Mouse (Mus musculus) heart, postnatal 0 days (tissue): Measurements from ENCODE around the gene Rnls.

Experiments
- CTCF ChIP-seq: IDR thresholded peaks from 2 replicates; pipeline ENCODE4 v1.5.1; 2016; ENCODE audit warnings: antibody characterized with exemption, control low read depth, low read depth
- EP300 ChIP-seq: IDR thresholded peaks from 2 replicates; pipeline ENCODE4 v1.6.1; 2016; ENCODE audit warnings: antibody characterized with exemption, low read depth

DNA sequence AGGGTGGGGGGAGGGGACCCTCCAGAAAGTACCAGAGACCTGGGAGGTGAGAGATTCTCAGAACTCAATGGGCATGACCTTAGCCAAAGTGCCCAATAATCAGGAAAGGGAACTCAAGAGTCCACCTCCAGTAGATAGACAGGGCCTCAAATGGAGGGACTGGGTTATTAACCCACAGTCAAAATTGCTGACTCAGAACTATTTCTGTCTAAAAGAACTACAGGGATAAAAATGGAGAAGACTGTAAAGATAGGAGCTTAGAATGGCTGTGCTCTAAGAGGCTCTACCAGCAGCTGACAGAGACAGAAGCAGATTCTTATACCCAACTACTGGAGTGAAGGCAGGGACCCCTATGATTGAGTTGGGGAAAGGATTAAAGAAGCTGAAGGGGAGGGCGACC, 132.9 kb downstream of the Rnls start:
- TF ChIP-seq CTCF (no peak), EP300 (no peak)
